Mouse (Mus musculus) adipocyte (in vitro differentiated cells): Measurements from ENCODE around the gene Snrk.

Experiments
- DNase-seq: peaks from one replicate; pipeline ENCODE4 v3.0.0-alpha.2; 2016; ENCODE audit warnings: low spot score

Gene Snrk

DNA sequence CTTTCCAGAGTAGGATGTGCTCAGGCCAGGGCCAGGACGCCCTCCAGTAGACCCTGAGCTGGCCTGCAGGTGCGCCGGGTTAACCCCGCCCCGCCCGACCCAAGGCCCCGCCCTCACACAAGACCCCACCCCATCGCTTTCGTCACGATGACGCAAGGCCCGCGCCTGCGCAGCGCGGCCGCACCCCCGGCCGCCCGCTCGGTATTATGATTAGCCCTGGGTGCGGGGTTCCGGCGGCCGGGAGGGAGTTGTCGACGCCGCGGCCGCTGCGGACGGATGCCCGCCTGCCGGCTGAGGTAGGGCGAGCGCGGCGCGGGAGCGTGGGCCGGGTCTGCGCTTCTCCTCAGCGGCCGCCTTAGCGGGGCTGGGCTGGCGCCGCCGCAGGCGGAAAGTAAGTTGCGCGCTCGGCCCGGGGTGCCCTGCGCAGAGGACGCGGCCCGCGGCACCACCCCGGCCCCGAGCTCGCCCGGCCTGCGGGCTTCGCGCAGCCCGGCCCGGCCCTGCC is at the start of gene Snrk:
Gene Snrk (plus strand): TSS at position 155 of the 505 bp plus-strand sequence.
- DNase-seq = peak; percentile 75

DNA sequence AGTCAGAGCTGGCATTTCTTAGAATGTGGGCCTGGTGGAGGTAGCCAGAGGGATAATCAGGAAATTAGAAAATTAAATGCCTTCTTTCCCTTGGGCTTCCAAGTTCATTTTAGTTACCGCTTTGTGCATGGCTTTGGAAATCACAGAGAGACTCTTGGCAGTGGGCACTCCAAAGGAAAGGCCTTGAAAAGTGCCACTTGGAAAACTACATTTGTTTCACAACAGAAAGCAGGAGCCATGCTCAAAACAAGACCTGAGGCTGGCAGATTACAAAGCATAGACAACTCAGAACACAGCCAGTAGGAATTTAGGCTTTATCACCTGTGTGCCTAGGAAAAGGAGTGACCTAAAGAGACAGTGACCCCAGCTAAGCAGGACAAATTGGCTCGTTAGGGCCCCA is 49.4 kb upstream of the Snrk start:
- DNase-seq = peak; percentile 32

DNA sequence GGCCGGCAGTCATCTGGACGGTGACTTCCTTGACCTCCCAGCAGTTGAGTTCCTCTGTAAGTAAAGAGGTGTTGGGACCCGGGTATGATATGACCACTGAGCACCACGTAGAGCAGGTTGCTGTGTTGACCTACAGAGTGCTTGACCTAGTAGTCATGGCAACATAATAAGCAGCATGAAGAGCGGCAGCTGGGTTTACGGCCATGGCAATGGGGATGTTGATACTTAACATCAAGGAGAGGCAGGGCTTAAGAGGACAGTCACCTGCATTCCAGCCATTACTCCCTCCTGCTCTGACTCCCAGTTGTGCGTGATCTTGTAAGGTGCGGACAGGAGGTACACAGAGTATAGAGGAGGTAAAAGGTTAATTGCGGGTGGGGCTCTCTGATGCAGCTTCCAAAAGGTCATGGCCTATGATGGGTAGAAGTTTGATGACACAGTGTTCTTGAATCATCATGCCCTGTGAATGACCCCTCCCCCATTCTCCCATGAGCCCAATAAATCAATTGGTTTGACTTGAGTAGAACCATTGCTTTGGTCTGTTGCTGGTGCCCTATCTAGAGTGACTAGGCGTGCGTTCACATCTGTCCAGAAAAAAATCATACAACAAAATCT is 47.4 kb upstream of the Snrk start:
- no peak for DNase-seq

DNA sequence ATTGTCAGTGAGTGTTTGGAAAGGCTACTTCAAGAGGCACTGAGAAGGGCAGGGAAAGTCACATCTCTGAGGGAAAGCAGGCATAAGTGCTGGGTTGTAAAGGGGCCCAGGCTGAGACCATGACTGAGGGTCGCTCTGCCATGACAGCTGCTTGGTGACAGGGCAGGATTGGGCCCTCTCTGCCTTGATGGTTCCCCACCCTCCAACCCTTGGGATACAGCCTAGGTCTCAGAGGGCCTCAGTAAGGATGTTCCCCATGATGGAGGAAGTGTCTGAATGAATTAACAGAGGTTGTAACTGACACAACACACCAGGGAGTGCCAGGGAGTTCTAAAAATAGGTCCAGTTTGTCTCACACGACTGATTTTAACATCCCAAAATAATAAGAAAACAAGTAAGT is 43.1 kb upstream of the Snrk start:
- DNase-seq = no peak

DNA sequence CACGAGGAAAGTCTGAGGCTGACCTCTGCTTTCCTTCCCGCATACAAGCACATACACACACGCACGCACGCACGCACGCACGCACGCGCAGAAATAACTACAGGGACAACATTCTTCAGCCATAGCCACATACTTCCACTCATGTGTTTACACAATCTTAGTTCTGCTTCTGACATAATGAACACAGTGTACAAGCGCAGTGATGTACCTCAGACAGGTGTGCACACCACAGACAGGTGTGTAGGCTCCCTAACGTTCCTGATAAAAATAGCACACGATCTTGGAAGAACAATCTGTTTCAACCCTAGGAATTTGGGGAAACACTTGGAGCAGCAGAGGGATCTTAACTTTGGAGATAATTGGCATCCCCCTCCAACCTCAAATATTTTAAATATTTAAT is 42.5 kb upstream of the Snrk start:
- no peak for DNase-seq

DNA sequence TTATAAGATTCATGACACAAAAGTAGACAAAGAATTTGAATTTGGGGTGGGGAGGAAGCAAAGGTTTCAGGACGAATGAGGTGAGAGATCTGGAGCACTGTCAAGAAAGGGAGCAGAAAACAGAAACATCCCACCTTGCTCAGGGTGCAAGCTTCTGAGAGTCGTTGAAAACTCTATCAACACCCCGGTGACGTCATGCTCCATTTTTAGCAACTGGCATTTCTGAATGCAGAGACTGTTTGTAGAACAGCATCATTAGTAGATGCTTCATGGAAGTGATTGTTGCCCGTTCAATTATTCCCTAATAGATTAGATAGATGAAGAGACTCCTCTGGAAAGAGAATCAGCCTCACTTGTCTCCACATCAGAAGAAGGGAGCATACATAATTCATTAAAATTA is 38.6 kb upstream of the Snrk start:
- no peak for DNase-seq

DNA sequence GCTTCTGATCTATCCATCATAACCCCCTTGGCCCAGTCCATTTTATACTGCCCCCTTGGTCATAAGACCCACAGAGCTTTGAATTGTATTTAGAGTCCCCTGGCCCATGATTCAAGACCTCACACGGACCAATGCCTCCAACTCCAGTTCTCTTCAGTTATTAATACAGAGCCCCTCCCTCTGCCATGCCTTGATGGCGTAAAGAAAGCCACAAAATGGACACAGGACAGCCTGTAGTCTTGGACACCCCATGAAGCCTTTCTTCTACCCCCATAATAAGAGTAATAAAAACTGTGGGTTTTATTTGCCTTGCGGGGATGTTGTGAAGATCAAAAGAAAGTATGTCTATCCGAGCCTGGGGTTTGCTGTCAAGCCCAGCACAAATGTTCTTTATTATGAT is 33.4 kb upstream of the Snrk start:
- DNase-seq = no peak

DNA sequence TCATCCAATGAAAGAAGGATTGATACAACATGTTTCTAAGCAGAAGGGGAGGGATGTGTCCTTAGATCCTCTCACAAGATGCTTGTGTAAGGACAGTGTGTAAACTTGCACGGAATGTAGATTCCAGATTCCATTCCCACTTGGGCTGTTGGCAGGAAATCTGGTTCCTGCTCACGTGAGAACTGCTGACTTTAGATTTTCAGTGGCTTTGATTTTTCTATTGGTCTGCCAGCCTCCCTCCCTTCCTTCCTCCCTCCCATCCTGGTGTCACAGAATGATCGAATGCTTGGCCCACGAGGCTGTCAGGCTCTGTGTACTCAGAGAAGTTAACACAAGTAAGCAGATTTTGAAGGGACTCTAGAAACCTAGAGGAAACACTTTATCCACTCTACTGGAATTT is 32.9 kb upstream of the Snrk start:
- peak; percentile 53 for DNase-seq

DNA sequence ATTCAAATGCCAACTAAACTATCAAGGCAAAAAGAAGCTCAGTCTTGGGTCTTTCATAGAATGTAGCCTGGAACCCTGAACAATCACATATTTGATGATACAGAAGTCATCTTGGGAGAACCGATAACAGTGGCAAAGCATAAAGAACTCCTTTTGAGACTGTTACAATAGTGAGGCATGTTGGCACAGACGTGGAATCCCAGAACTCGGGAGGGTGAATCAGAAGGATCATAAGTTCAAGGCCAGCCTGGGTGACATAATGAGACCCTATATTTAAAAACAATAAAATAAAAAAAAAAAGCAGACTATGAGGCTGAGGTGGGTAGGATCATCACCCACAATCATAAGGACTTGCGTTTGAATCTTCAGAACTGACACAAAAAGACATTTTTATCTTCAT is 32.4 kb upstream of the Snrk start:
- DNase-seq = no peak

DNA sequence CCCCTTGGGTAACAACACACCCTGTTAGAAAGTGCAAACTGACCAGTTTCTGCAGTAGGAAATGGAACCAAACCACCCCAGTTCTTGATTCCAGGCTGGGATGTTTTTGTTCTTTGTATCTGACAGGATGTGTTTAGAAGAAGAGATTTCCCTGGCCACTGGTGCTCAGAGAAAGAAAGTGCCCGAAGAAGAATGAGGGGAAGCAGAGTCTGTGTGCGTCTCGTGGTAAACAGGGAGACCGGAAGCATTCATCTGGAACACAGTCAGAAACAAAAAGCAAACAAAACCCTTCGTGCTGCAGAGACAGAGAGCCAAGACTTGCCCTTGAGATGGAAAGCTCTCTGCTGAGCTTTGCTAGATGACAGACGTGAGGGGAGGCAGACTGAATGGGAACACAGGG is 32.0 kb upstream of the Snrk start:
- no peak for DNase-seq

DNA sequence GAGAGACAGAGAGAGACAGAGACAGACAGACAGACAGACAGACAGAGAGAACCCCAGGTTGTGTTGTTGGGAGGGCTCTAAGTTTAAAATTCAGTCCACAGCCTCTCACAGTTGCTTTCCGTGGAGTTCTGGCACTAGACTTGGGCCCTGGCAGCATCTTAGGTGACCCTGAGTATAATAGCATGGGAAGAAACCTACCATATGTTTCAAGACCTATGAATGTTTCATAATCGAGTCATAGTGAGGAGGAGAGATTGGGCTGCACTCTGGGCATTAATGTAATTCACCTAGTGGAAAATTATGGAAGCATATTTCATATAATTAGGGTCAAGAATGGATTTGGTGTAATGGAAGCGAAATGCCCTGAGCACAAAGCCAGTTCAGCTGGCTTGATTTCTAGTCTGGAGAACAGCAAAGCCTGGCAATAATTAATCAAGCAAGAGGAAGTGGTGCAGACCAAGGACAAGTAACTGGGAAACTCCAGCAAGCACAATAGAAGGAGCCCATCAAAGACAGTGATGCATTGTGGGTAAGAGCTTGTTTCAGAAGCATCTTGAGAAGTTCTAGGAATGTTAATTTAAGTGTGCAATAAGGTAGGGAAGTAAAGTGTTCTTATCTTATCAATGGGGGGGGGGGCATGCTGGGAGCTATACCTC is 31.4 kb upstream of the Snrk start:
- DNase-seq = no peak

DNA sequence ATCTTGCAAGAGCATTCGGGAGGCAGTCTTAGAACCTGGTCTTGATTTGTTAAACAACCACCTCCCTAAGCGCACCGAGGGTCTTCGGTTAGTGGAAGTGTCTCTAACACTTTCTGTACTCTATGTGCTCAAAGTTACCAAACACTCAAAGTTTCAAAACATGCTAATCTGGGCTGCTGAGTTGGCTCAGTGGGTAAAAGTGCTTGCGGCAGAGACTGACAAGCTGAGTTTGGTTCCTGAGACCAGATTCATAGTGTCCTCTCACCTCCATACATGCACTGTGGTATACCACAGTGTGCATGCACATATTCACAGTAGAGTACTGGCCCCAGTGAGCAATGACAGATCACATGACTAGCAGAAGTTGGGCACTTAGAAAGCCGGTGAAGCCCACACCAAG is 30.0 kb upstream of the Snrk start:
- peak; percentile 68 for DNase-seq

DNA sequence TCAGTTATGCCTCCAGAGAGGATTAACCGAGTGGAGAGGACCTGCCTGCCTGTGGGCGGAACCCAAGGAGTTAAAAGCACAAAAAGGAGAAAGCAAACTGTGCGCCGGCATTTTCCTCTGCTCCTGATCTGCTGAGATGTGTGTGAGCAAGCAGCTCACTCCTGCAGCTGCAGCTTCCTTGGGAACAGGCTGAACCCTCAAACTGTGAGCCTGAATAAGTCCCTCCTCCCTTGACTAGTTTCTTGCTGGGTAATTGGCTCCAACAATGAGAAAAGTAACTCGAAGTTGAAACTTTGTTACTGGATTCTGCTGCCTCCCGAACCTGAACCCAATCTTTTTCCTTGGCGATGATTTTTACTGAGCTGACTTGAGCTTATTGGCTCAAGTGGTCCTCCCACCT is 25.9 kb upstream of the Snrk start:
- DNase-seq = no peak

DNA sequence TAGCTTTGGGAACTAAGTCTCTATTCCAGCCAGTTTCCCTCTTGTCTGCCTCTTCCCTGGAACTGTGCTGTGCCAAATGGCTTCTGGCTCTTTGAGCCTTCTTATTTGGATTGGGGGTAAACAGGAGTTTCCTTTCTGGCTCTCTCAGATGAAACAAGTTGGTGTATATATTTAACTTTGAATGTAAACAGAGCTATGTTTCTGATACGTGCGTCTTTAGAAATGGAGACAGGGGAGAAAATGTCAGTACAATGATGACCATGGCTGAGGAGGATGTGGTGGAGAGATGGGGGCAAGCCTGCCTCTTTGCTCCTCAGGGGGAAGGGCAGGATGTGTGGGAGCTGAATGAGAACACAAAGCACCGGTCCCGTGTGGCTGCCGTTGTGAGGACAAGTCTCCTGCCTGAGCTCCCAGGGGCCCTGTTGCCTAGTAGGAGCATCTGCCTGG is 25.3 kb upstream of the Snrk start:
- no peak for DNase-seq

DNA sequence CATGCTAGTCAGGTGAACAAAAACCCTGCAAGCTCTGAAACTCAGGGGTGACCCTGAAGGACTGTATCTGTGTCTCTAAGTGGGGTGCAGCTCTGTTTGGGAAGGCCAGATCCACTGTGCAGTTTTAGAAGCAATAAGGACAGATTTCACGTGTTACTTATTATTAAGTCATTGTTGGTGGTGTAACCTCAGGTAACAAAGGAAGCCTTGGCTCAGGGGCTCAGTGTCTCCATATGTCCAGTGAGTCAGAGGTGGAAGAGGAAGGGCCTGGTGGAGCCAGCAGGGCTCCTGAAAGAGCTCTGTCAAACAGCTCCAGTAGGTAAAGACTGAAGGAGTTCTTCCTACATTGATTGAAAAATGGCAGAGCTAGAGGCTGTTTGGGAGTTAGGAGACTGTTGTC is 22.9 kb upstream of the Snrk start:
- DNase-seq = no peak

DNA sequence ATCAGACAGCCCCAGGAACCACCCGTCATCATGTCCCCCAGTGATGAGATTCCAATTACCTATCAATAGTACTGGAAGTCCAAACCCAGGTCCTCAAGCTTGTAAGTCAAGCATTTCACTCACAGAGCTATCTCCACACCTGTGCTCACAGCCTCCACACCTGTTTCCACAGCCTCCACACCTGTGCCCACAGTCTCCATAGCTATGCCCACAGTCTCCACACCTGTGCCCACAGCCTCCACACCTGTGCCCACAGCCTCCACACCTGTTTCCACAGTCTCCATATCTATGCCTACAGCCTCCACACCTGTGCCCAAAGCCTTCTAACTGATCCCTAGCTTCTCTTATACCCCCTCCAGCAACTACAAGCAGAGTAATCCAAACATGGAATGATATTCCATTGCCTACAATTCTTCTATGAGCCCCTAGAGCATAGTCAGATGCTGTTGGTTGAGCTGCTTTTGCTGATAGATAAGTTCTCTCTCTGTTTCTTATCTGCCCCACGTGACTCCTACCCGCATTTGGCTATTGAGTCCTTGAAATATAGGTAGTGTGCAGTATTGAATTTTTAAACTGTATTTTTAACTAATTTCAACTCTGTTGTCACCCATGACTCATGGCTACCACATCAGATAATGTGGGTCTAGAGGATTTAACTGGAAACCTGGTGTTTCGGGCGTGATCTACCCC is 20.1 kb upstream of the Snrk start:
- no peak for DNase-seq

DNA sequence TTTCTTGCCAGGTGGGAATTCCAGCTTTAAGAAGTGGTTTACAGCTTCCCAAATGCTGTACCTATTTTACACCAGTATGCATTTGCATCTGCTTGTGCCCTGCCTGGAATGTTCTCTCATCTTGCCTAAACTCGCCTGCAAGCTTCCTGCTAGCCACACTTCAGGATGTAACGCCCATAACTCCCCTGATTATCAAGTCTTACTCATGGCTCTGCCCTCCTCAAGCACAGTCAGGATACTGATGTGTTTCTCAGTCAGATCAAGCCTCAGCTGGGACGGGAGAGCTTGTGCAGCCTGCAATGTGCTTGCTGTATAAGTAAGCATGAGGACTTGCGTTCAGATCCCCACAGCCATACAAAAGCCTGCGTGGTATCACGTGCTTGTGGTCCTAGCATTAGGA is 19.5 kb upstream of the Snrk start:
- no peak for DNase-seq

DNA sequence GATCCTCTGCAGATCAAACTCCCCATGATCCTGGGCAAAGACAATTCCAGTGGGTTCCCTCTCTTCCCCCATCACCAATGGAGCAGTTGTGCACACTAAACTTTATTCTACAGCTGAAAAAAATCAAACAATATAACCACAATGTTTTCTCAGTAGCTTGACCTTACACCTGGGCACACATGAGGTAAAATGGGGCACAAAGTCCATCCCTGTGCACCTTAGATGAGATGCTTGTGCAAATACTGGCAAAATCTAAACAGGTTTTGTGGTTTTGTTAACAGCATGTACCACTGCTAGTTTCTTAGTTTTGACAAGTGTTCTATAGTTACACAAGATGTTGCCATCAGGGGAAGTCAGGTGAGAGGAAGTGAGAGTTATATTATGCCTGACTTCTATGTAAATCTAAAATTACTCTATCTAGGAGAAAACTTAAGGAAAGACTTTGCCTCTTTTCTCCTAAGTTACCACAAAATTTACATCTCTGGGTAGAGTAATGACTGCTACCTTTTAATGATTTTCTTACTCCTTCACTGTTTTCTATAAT is 16.4 kb upstream of the Snrk start:
- DNase-seq = no peak

DNA sequence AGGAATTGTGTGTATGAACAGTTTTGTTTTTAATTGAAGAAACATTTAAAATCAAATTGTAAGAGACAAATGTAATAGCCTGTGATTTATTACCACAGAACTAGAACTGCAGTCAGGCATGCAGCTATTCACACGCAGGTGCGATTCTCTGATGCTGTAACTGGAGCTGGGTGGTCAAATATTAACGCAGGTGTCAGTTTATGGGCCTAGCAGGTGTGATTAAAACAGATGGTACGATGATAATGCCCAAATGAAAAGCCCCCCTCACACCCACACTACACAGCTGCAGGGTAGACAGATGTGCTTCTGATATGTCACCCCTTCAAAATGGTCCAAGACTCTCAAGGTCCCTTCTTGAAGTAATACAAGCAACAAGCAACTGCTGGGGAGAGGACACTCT is 15.9 kb upstream of the Snrk start:
- no peak for DNase-seq

DNA sequence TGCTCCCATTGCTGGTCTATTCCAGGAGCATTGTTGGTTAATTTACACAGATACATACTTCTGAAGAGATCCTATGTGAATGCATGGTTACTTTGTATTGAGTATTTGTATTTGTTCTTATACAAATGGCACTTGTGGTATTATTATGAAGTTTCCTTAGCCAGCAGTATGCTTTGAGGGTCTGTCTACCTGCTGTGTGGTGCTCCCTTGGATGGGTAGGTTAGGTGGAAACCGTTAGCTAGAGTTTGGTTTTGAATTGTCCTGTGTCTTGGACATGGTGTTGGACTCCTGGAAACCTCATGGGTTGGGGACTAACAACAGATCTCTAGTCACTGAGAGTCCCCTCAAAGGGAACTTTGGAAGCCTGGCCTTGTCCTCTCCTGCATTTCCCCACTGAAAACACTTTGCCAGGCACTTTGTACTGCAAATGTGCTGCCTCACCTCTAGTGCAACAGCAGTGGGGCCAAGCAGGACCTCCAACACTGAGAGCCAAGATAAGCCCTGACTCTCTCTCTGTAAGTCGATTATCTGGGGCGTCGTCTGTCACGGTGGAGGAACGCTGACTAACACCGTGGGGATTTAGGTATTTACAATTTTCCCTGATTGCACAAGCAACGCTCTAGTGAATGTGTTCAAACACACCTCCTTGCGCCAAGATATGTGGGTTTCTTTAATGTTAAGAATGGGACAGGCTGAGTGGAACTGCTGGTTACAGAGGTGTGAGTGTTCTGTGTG is 13.3 kb upstream of the Snrk start:
- no peak for DNase-seq

DNA sequence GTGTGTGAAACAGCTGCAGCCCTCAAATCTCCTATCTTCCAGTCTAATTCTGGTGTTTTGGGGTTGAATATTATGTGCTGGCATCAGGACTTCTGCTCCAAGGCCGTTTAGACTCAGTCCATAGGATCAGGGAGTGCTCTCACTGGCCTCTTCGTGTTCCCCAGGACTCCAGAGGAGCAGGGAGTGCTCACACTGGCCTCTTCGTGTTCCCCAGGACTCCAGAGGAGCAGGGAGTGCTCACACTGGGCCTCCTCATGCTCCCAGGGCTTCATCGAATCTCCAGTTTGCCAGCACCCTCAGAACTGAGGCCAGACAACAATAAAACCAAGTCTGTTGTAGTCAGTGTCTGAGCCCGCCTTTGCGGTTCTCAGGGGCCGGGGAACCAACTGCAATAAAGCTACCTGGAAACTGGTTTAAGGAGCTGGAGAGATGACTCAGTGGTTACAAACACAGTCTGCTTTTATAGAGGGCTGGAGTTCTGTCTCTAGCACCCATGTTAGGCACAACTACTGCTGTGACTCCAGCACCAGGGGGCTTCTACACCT is 12.7 kb upstream of the Snrk start:
- no peak for DNase-seq

DNA sequence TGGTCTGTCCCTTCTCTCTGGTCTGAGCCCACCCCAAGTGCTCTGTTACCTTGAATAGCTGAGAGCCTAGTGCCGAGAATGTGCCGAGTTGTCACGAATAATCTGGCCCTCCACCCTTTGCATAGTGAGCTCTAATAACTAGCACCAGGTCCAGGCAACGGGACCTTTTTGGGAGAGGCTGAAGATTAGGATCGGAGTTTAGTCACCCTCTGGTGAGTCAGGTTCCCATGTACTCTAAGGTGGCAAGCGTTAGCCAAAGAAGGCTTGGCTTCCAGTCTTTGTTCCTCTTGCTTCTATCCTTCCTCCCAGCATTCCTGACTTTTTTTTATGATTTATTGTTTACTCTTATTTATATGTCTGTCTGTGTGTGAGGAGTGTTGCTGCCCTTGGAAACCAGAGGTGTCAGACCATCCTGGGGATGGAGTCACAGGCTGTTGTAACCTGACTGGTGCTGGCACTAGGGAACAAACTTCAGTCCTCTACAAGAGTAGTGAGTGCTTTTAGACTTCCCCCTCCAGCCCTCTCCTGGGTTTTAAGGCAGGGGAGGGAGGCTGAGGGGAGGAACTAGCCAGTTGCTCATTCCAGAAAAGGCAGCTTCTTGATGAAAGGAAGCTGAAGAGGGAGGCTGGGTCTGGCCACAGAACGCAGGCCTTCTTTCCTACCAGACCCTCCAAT is 9.2 kb upstream of the Snrk start:
- no peak for DNase-seq
